Mouse (Mus musculus) monocyte, adult 2 months (primary cell): ENCODE measurements around the gene Irak3.
"Not testable (repeated sequence)": the region's sequence is repeated elsewhere in the genome, so short reads cannot be mapped to it uniquely, and the experiment has no call there.

Experiments used
- DNase-seq, 2 experiments: peaks; one replicate each; pipeline ENCODE4 v3.0.0; 2022; ENCODE audit warnings: low spot score in 2 of 2, low read depth in 1 of 2

Irak3 gene

DNA sequence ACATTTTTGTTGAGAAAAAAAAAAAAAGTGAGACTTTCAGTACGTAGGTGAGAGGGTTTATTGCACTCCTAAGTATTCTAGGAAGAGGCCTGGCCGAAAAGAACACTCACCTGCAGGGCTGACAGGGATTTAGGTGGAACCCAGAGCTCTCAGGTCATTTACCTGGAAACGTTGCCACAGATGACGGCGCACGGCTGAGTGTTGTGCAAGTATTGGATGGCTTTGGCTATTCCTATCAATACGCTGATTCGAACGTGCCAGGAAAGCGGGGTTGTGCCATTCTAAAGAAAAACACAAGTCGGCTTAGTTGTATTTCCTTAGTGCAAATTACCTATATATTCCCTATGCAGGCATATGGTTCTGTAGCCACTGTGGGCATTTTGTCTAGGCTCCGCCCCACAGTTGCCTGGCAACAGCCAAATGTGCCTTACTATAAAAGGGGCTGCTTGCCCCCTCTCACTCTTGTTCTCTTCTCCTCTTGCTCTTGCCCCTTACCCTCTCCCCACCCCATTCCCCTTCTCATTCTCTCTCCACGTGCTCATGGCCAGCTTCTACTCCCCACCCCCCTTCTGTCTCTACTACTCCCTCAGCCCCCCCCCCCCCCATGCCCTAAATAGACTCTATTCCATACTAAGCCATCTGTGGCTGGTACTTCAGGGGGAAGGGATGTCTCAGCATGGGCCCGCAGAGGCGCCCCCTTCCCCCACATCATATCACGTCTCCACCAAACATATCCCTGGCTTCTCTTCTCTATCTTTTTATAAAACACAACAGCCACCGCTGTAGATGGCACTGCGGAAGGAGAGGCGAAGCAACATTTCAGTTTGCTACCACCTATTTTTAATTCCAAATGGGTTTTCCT, 36.8 kb downstream of the Irak3 start:
- DNase-seq: no peak

DNA sequence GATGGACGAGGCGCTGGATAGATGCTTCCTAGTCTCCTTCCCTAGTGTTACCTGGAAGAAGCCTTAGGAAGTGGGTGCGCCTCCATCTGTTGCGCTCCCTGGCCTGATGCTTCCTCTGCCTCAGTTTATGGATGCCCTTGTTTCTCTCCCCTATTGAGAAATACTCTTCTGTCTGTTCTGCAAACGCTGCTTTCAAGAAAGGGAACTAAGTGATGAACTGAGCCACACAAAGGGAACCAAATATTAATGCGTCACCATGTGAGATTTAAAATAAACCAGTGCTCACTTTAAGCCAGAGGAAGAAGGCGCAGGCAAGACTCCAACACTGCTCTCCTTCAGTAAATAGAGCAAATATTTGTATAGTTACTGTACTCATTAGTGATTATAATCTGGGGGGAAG, 38.4 kb downstream of the Irak3 start:
- DNase-seq: peak; percentile 22 to 27

DNA sequence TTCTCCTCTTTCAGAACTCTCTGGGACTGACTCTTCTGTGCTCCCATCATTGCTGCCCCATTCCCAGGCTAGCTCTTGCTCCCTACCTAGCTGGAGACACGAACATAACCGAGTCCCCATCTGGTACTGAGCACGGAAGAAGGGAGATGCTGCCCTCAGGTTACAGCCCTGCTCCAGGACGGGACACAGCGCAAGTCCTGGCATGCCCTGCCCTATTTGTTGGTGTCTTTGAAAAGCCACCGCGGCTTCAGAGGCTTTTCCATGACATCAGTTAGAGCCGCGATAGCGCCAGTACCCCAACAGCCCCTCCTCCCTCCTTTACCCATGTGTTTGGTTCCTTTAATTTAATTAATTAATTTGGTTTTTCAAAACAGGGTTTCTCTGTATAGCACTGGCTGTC, 39.1 kb downstream of the Irak3 start:
- no peak for DNase-seq

DNA sequence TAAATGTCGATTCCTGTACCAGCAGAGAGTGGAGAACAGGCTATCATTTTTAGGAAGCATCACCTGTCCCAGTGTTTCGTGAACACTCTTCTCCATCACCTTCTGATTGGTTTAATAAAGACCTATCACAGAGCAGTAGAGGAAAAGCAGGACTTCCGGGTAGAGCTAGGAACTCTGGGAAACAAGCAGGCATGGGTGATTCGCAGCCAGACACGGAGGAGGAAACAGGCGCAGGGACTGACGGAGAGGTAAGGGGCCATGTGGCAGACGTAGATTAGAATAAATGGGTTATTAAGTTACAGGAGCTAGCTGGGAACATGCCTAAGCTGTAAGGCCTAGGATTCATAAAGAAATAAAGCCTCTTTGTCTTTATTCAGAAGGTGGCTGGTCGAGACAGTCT, 41.4 kb downstream of the Irak3 start:
- no peak for DNase-seq

DNA sequence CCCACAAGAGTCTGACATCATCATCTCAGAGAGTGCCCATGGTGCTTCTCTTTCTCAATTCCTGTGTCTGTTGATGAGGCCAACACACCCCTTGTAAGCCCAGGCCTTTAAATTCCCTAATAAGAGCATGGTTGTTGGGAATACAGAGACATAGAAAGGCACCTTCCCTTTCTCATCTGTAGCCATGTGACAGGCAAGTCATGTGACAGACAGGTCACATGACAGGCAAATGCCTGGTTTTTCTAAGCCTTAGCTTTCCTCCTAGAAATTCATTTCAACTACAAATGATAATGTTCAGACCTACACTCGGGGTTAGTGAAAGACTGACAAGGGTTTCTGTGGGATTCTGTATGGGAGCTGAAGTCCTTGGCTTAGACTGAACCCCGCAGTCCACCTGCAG, 48.0 kb downstream of the Irak3 start:
- no peak for DNase-seq

DNA sequence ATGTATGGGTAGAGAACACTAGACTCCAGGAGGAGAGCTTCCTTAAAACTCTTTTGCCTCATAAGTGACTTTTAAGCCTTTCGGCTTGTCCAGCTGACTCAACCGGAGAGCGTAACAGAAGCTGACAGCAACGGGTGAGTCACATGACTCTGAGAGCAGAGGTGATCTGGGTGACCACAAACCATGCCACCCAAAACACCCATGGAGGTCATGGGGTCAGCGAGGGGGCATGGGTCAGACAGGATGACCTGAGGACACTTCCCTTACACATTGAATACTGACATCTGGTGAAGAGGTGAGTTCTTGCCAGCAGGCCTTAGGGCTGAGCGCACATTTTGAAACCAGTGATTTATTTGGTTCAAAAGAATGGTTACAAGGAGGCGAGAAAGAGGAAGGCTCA, 50.3 kb downstream of the Irak3 start:
- DNase-seq: peak in 1 of 2 experiments; percentile 16

DNA sequence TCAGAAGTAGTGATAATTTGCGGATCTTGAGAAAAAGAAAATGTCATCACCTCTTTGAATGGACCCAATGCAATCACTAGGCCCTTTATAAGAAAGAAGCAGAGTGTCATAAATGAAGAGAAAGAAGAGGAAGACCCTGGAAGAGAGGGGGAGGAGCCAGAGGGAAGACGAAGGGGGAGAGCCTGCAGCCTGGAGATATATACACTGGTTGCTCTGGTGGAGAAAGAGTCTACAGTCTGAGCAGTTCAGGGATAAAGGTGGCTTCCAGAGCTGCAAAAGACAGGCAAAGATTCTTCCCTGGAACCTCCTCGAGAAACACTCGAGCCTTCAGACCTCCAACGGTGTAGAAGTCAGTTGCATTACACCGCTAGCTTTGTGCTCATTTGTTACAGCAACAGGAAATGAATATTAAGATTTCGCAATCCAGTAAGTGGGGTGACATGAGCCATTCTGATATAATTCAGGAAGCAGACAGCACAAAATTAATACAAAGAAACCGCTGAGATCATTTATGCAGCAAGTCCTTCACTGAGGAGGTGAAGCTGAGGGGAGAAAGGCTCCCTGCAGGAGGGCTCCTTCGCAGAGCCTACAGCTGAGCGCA, 60.9 kb downstream of the Irak3 start:
- peak in 1 of 2 experiments; percentile 15 for DNase-seq

DNA sequence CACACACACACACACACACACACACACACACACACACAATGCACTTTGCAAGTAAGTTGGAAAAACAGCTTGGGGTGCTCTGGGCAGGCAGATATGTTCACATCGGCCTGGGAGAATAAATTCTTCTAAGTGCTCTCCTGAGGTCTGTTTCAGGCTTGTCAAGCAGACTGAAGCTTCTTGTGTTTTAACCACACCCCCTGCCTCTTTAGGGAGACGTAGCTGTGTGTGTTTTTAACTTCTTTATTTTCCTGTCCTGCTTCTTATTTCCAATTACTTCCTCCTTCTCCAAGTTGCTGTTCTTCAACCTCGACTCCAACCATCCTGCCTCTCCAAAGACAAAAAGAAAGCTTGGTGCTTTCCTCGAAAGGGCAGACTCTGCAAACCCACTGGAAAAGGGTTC, 61.7 kb downstream of the Irak3 start:
- no peak for DNase-seq

DNA sequence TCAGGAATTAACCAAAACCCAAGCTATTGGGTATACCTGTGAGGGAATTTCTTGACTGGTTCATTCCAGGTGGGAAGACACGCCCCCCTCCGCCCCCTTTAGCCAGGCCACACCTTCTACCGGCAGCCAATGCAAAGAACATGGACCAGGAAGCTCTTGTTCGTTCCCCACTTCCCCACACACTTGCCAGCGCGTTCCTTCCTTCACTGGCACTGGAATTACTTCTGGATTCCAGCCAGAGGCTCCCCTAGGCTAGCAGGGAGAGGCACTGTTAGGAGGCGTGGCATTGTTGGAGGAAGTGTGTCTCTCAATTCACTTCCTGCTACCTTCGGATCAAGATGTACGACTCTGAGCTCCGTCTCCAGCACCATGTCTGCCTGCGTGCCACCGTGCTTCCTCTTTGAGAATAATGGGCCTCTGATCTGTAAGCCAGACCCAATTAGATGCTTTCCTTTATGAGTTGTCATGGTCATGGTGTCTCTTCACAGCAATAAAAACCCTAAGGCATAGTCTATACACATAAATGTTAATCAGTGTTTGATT, 65.8 kb downstream of the Irak3 start:
- no peak for DNase-seq

DNA sequence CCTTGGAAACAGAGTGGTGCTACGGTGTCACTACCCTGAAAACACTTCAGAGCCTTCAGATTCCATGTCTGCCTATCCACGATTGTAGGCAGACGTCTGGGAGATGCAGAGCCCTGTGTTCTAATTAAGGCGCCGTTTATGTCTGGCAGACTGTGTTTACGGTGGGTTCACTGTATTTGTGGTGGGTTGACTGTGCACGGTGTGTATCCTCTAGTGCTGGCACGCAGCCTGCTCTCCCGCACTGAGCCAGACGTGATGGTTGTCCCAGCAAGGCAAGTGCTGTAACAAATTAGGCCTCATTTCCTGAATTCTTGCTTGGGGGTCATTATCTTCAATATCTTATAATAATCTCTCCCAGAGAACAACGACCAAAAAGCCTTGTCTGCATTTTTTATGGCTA, 68.2 kb downstream of the Irak3 start:
- DNase-seq: no peak

DNA sequence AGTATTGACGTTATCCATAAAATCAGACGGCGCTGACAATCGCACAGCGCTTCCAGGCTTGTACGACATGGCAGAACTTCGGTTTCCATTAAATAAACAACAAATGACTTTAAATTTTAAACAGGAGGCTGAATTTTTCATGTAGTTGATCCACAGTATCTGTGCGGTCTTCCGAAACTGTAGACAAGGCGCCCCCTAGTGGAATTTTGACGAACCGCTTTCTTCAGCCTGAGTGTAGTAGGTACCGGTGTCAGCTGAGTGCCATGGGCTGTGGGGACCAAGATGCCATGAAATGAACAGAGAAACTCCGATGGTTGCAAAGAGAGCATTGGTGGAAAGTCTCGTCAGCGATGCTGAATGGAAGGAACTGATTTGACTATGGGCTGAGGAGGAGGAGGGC, 71.3 kb downstream of the Irak3 start:
- DNase-seq: no peak

DNA sequence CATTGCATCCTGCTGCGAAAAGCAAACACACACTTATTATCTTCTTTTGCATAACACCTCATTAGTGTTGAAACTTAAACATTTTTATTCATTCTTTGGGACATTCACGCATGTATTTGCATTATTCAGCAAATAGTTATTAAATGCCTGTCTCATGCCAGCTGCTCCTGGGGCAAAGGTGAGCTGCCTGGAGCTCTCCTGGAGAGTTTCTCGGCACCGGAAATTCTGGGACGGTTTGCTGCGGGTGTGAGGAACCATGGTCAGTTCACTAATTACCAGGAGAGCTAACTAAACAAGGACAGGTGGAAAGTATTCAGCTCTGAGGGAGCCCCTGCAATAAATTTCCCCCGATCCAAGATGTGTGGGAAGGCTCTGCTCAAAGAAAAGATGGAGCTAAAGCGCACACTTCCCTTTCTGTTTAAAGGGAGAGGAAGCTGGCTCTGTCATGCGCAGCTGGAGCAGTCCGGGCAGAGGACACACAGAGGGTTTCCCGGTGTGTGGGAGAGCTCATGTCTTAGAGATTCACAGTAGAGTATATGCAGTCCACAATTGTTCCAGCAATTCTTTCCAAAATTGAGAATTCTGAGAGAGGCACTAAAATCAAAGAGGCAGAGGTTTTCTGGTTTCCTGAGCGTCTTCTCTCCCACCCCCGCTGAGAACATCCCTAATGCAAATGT, 73.2 kb downstream of the Irak3 start:
- DNase-seq: no peak

DNA sequence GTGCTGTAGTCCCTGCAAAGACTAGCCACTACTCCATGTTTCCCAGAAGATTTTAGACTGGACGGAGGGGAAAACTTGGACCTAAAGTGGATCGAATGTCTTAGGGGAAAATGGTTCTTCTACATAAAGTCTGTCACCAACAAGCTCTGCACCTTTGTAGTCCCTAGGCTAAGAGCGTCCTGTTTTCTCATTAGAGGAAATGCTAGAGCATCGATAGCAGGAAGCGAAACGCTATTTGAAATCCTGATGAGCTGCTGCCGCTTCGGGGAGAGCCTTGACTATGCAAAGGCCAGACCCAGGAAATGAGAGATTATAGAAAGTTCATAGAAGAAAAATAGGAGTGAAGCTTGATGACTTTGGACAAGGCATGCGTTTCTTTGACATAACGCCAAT, 76.5 kb downstream of the Irak3 start:
- DNase-seq: no peak

DNA sequence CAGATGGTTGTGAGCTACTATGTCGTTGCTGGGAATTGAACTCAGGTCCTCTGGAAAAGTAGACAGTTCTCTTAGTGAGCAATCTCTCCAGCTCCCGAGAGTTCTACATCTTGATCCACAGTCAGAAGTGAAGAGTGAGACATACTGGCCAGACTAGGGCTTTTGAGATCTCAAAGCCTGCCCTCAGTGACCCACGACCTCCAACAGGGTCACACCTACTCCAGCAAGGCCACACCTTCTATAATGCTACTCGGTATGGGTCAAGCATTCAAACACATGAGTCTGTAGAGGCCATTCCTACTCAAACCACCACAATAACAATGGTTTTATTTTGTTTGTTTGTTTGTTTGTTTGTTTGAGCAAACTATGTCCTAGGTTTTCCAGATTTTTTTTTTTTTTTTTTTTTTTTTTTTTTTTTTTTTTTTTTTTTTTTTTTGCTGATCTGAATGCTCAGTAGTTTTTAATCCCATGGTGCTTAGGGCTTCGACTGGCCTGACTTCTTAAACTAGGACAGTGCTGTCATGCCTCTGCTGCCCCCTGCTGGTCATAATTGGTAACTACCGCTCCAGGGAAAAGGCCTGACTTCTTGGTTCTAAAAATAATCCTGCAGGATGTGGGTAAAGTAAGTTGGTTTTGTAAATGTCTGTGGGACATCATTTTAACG, 77.0 kb downstream of the Irak3 start:
- DNase-seq: peak; percentile 57 to 74

DNA sequence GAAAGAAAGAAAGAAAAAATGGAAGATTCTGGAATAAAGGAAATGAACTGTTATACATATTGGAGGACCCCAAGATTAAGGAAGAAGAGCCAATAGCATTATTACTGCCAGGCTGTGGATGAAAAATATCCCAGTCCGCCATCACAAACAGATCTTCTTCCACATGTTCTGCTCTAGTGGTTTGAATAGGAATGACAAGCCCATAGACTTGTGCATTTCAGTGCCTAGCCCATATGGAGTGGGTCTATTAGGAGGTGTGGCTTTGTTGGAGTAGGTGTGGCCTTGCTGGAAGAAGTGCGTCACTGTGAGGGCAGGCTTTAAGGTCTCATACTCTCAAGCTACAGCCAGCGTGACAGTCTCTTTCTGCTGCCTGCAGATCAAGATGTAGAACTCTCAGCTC, 78.2 kb downstream of the Irak3 start:
- DNase-seq: no peak

DNA sequence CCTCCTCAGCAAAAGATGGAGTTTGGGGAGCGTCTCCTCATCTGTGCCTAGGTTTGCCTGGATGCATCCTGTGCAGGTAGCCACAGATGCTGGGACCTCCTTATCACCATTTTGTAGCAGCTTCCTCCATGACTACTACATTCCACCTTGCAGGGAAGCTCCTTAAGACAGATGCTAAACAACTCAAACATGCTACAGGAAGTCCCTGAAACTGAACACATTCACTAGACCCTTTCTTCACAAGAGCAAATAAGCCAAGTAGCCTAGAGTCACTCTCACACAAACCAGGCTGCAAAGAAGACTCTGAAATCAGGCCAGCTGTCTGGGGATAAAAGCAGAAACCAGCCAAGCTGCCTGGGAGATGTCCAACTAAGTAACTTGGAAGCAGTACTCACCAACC, 86.7 kb downstream of the Irak3 start:
- DNase-seq: no peak

DNA sequence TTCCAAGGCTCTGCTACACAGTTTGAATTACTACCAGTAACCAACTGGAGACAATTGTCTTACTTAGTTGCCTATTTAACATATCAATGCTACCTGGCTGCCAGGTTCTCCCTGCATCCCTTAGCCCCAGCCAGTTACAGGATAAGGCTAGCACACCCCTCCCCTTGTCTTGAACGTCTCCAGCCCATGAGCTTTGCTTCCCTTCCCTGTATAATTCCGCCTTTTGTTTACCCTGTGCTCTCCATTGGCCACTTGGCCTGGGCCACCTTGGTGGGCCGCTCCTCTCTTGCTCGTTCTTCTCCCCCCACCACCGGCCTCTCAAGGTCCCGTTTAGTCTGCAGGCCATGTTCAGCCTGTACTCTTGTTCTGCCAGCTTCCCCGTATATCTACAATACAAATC, 87.4 kb downstream of the Irak3 start:
- no peak for DNase-seq

DNA sequence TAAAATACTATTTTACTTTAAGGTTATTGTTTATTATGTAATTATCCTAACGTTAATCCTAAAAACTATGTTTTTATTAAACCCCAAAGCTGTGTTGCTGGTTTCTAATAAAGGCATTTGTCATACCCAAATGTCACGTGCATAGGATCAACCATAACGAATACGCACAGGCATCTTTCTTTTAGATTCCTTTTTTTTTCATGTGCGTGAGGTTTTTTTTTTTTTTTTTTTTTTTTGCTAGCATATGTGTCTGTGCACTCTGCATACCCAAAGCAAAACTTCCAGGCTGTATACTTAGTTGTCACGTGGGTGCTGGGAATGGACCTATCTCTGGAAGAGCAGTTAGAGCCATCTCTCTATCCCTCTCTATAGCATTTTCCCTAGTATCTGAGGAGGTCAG, 88.0 kb downstream of the Irak3 start:
- no peak for DNase-seq

DNA sequence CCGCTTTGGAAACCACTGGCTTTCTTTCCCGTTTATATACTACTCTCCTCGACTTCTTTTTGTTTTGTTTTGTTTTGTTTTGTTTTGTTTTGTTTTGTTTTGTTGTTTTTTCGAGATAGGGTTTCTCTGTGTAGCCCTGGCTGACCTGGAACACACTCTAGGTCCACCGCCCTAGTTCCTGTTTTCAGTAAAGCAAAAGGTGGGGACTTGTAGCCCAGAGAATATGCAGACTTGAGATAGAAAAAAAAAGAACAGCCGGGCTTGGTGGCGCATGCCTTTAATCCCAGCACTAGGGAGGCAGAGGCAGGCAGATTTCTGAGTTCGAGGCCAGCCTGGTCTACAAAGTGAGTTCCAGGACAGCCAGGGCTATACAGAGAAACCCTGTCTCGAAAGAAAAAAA, 88.4 kb downstream of the Irak3 start:
- DNase-seq: not testable (repeated sequence)

DNA sequence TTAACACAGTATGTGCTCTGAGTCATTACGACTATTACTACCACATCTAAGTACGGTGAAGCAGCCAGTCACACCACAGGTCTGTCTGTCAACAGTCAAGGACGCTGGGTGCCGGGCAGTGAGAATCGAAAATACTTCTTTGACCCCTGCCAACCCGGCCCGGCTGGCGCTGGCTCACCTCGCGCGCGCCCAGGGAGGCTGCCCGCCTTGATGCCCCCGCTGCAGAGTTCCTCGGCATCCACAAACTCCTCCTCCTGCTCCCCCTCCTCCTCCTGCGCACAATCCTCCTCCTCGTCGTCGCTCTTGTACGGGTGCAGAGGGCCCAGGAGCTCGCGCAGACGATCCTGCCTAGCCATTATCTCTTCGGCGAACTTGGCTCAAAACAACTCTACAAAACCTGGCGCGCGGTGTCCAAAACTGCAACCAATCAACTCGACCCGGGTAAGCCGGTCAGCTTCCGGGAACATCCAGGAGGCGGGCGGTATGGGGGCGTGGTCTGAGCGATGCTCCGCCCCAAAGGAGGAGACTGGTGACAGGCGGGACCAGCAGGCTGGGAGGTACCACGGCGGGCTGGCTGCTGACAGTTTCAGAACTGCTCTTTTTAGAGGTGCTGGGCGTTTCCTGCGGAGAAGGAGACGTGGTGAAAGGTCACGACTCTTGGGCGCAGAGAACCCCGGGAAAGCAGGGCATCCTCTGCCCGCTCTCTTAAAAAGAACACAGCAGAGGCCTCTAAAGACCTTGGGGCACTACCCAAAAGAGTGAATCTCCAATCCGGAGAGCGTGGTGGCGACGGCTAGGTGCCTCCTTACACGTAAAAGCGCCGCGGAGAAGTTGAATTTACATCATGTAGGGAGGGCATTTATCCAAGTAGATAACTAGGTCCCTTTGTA, 89.2 kb downstream of the Irak3 start, which contains the start of gene Helb:
TSS of gene Helb (minus strand) at position 481 of the 890 bp plus-strand sequence.
- DNase-seq: peak; percentile 98 to 100
